Mouse (Mus musculus): Measurements from ENCODE around the gene Slc22a17. TPM values are rescaled to one million over a fixed set of nuclear protein-coding genes. Genes with fewer than 3 reads are reported as not detected.

Slc22a17 gene
- polyA plus RNA-seq, 1 experiment from 2014 or later, result 25.6 TPM

GRCm38 (mm10) chr14:54894296-54895151 is 18.4 kb downstream of the Slc22a17 start:
- ATAC-seq (ENCODE audit: insufficient number of reproducible peaks, insufficient read depth, low FRiP score, low read depth), result peak; percentile 66
- H3K4me2 ChIP-seq (ENCODE audit: low read length), result peak overlapping the region; percentile 75
- WGBS, result under 1% methylated on average over 43 of the region's 54 CpGs
- H3K27me3 ChIP-seq (ENCODE audit: control insufficient read depth, insufficient read depth, low read length), result no peaks in the 10 kb centered on the region
- peaks cover 6 to 25% of the 10 kb centered on the region in 2 experiments for H3K4me1 ChIP-seq (ENCODE audit: control insufficient read depth in 2 of 2, insufficient read depth in 2 of 2, low read length in 2 of 2)
- peaks cover 41% of the 10 kb centered on the region for H3K36me3 ChIP-seq (ENCODE audit: control insufficient read depth, insufficient read depth, low read length)
- peak overlapping the region; percentile 64 to 98 for H3K4me3 ChIP-seq (ENCODE audit: control insufficient read depth in 1 of 2, insufficient read depth in 1 of 2, low read depth in 1 of 2, low read length in 2 of 2)
- H3K9me3 ChIP-seq (ENCODE audit: control insufficient read depth, low read length), result no peaks in the 10 kb centered on the region
- peak overlapping the region; percentile 71 to 97 for H3K27ac ChIP-seq (replicated peaks in 1 of 2; ENCODE audit: control insufficient read depth in 1 of 2, insufficient read depth in 1 of 2, low read depth in 2 of 2, low read length in 2 of 2)
- H3K9ac ChIP-seq (ENCODE audit: low read length), result peak overlapping the region; percentile 100

- H3K4me3 ChIP-seq (ENCODE audit: control insufficient read depth in 1 of 2, insufficient read depth in 1 of 2, low read depth in 1 of 2, low read length in 2 of 2), result peak overlapping the region; percentile 64 to 98
- H3K4me2 ChIP-seq (ENCODE audit: low read length), result peak overlapping the region; percentile 62
- H3K9me3 ChIP-seq (ENCODE audit: control insufficient read depth, low read length), result no peaks in the 10 kb centered on the region
- under 1% methylated on average over 34 of the region's 38 CpGs for WGBS
- peaks cover 6 to 25% of the 10 kb centered on the region in 2 experiments for H3K4me1 ChIP-seq (ENCODE audit: control insufficient read depth in 2 of 2, insufficient read depth in 2 of 2, low read length in 2 of 2)
- peaks cover 35% of the 10 kb centered on the region for H3K36me3 ChIP-seq (ENCODE audit: control insufficient read depth, insufficient read depth, low read length)
- ATAC-seq (ENCODE audit: insufficient number of reproducible peaks, insufficient read depth, low FRiP score, low read depth), result peak; percentile 98
- H3K27ac ChIP-seq (replicated peaks in 1 of 2; ENCODE audit: control insufficient read depth in 1 of 2, insufficient read depth in 1 of 2, low read depth in 2 of 2, low read length in 2 of 2), result peak overlapping the region; percentile 83 to 97
- H3K9ac ChIP-seq (ENCODE audit: low read length), result peak overlapping the region; percentile 100
- no peaks in the 10 kb centered on the region for H3K27me3 ChIP-seq (ENCODE audit: control insufficient read depth, insufficient read depth, low read length)
Measured at GRCm38 (mm10) chr14:54893651-54894181, 19.2 kb downstream of the Slc22a17 start.

- 88% methylated on average over 3 of the region's 3 CpGs for WGBS
- ATAC-seq (ENCODE audit: insufficient number of reproducible peaks, insufficient read depth, low FRiP score, low read depth), result no peak
Measured at GRCm38 (mm10) chr14:54892200-54892599, 20.7 kb downstream of the Slc22a17 start, which contains the start of gene Pabpn1. Pabpn1 (plus strand) TSS chr14:54892500.

GRCm38 (mm10) chr14:54885309-54885708 is 27.6 kb downstream of the Slc22a17 start:
- H3K4me1 ChIP-seq (ENCODE audit: control insufficient read depth in 2 of 2, insufficient read depth in 2 of 2, low read length in 2 of 2), result peaks cover 6 to 19% of the 10 kb centered on the region in 2 experiments
- no peak for ATAC-seq (ENCODE audit: insufficient number of reproducible peaks, insufficient read depth, low FRiP score, low read depth)
- no peak overlapping the region for H3K9ac ChIP-seq (ENCODE audit: low read length)
- H3K27ac ChIP-seq (replicated peaks in 1 of 2; ENCODE audit: control insufficient read depth in 1 of 2, insufficient read depth in 1 of 2, low read depth in 2 of 2, low read length in 2 of 2), result no peak overlapping the region
- H3K4me2 ChIP-seq (ENCODE audit: low read length), result no peak overlapping the region
- no peaks in the 10 kb centered on the region for H3K27me3 ChIP-seq (ENCODE audit: control insufficient read depth, insufficient read depth, low read length)
- peaks cover 27% of the 10 kb centered on the region for H3K36me3 ChIP-seq (ENCODE audit: control insufficient read depth, insufficient read depth, low read length)
- H3K4me3 ChIP-seq (ENCODE audit: control insufficient read depth in 1 of 2, insufficient read depth in 1 of 2, low read depth in 1 of 2, low read length in 2 of 2), result no peak overlapping the region
- no peaks in the 10 kb centered on the region for H3K9me3 ChIP-seq (ENCODE audit: control insufficient read depth, low read length)
- WGBS, result 88% methylated on average over 11 of the region's 11 CpGs

More at GRCm38 (mm10) chr14:54892200-54892599, 20.7 kb downstream of the Slc22a17 start, which contains the start of gene Pabpn1:
- Histone ChIP-seq H3K27me3 (ENCODE audit: control insufficient read depth, insufficient read depth, low read length) (no peaks in the 10 kb centered on the region), H3K4me3 (ENCODE audit: control insufficient read depth in 1 of 2, insufficient read depth in 1 of 2, low read depth in 1 of 2, low read length in 2 of 2) (peak within 1 kb of the TSS; percentile 44 to 52; a peak in 3 of 4 replicates), H3K36me3 (ENCODE audit: control insufficient read depth, insufficient read depth, low read length) (peaks cover 20% of the 10 kb centered on the region), H3K9me3 (ENCODE audit: control insufficient read depth, low read length) (no peaks in the 10 kb centered on the region), H3K27ac (replicated peaks in 1 of 2; ENCODE audit: control insufficient read depth in 1 of 2, insufficient read depth in 1 of 2, low read depth in 2 of 2, low read length in 2 of 2) (peak within 1 kb of the TSS; percentile 82 to 83), H3K9ac (ENCODE audit: low read length) (peak within 1 kb of the TSS; percentile 65), H3K4me2 (ENCODE audit: low read length) (peak within 1 kb of the TSS; percentile 62), H3K4me1 (ENCODE audit: control insufficient read depth in 2 of 2, insufficient read depth in 2 of 2, low read length in 2 of 2) (peaks cover 5 to 24% of the 10 kb centered on the region in 2 experiments)

- 27% methylated on average over 21 of the region's 21 CpGs for WGBS
- Histone ChIP-seq H3K4me3 (ENCODE audit: control insufficient read depth in 1 of 2, insufficient read depth in 1 of 2, low read depth in 1 of 2, low read length in 2 of 2) (peak overlapping the region; percentile 55 to 73), H3K36me3 (ENCODE audit: control insufficient read depth, insufficient read depth, low read length) (peaks cover 27% of the 10 kb centered on the region), H3K27ac (replicated peaks in 1 of 2; ENCODE audit: control insufficient read depth in 1 of 2, insufficient read depth in 1 of 2, low read depth in 2 of 2, low read length in 2 of 2) (peak overlapping the region; percentile 87 to 93), H3K27me3 (ENCODE audit: control insufficient read depth, insufficient read depth, low read length) (no peaks in the 10 kb centered on the region), H3K4me2 (ENCODE audit: low read length) (peak overlapping the region; percentile 76), H3K4me1 (ENCODE audit: control insufficient read depth in 2 of 2, insufficient read depth in 2 of 2, low read length in 2 of 2) (peaks cover 6 to 19% of the 10 kb centered on the region in 2 experiments), H3K9me3 (ENCODE audit: control insufficient read depth, low read length) (no peaks in the 10 kb centered on the region), H3K9ac (ENCODE audit: low read length) (peak overlapping the region; percentile 80)
- ATAC-seq (ENCODE audit: insufficient number of reproducible peaks, insufficient read depth, low FRiP score, low read depth), result peak; percentile 18; the same call in 1 of the 2 replicates
Measured at GRCm38 (mm10) chr14:54884022-54884712, 28.8 kb downstream of the Slc22a17 start.

- 1% methylated on average over 27 of the region's 27 CpGs for WGBS
- peaks cover 6 to 19% of the 10 kb centered on the region in 2 experiments for H3K4me1 ChIP-seq (ENCODE audit: control insufficient read depth in 2 of 2, insufficient read depth in 2 of 2, low read length in 2 of 2)
- ATAC-seq (ENCODE audit: insufficient number of reproducible peaks, insufficient read depth, low FRiP score, low read depth), result peak; percentile 87
Measured at GRCm38 (mm10) chr14:54883154-54884021, 29.5 kb downstream of the Slc22a17 start, which contains the start of the genes Bcl2l2 and Gm20521. Bcl2l2 (plus strand) TSS chr14:54883377. Gm20521 (plus strand) TSS chr14:54883441.

More at GRCm38 (mm10) chr14:54883154-54884021, 29.5 kb downstream of the Slc22a17 start, which contains the start of the genes Bcl2l2 and Gm20521:
- Histone ChIP-seq H3K9me3 (ENCODE audit: control insufficient read depth, low read length) (no peaks in the 10 kb centered on the region), H3K27ac (replicated peaks in 1 of 2; ENCODE audit: control insufficient read depth in 1 of 2, insufficient read depth in 1 of 2, low read depth in 2 of 2, low read length in 2 of 2) (peak within 1 kb of the TSS; percentile 93 to 99), H3K36me3 (ENCODE audit: control insufficient read depth, insufficient read depth, low read length) (peaks cover 27% of the 10 kb centered on the region), H3K4me3 (ENCODE audit: control insufficient read depth in 1 of 2, insufficient read depth in 1 of 2, low read depth in 1 of 2, low read length in 2 of 2) (peak within 1 kb of the TSS; percentile 63 to 73), H3K4me2 (ENCODE audit: low read length) (peak within 1 kb of the TSS; percentile 76), H3K9ac (ENCODE audit: low read length) (peak within 1 kb of the TSS; percentile 80), H3K27me3 (ENCODE audit: control insufficient read depth, insufficient read depth, low read length) (no peaks in the 10 kb centered on the region)

Data from heart, embryonic 14.5 days (tissue).